Mouse (Mus musculus) cerebellum, adult 2 months (tissue): ENCODE results near the gene Sar1a. TPM values are rescaled to one million over a fixed set of nuclear protein-coding genes. Genes with fewer than 3 reads are reported as not detected.

Source experiments
- DNase-seq, 2 experiments: peaks; one replicate each; pipeline ENCODE4 v3.0.0; 2021
- H3K27ac ChIP-seq: fragments of 200-500 bp; 2 replicates; pipeline ENCODE4 v1.5.1; 2012; ENCODE audit warnings: low read length, control low read depth, inconsistent platforms; ENCODE audit not compliant: insufficient read depth
- H3K27me3 ChIP-seq: fragments of 200-500 bp; 2 replicates; pipeline ENCODE4 v1.6.1; 2012; ENCODE audit warnings: inconsistent platforms, mild to moderate bottlenecking, low read length, moderate library complexity; ENCODE audit not compliant: control insufficient read depth, insufficient read depth
- H3K4me1 ChIP-seq: fragments of 200-500 bp; 2 replicates; pipeline ENCODE4 v1.6.1; 2011; ENCODE audit warnings: low read length; ENCODE audit not compliant: control insufficient read depth, insufficient read depth
- H3K4me3 ChIP-seq: fragments of 200-500 bp; replicated peaks from 2 replicates; pipeline ENCODE3; 2011; ENCODE audit warnings: mild to moderate bottlenecking, low read depth, low read length, control low read depth; ENCODE audit not compliant: insufficient read depth
- CTCF ChIP-seq: fragments of 200-500 bp; IDR thresholded peaks from 2 replicates; pipeline ENCODE4 v1.5.1; 2011; ENCODE audit warnings: low read depth, mild to moderate bottlenecking, control low read depth, low read length, moderate library complexity, borderline replicate concordance; ENCODE audit not compliant: insufficient read depth
- POLR2A ChIP-seq: fragments of 200-500 bp; IDR thresholded peaks from 2 replicates; pipeline ENCODE4 v1.6.1; 2011; ENCODE audit warnings: low read length, control low read depth, borderline replicate concordance; ENCODE audit not compliant: insufficient read depth
- WGBS: fragments of 180-500 bp; shearing (Covaris S2); methylation state at CpG from one replicate; pipeline ENCODE4 v1.1.7; 2018; 5-methylcytosine and 5-hydroxymethylcytosine counted together
- polyA plus RNA-seq: library from polyadenylated mRNA; depleted of rRNA; stranded (reverse); fragments of >200 nt; gene quantifications from 2 replicates; pipeline ENCODE4 v1.2.3, GENCODE M21; 2012

The Sar1a gene
- polyA plus RNA-seq, 1 experiment, result 105 TPM

- H3K4me1 ChIP-seq, result peaks cover 3% of the 10 kb centered on the region; the same call in 1 of the 2 replicates
- no peaks in the 10 kb centered on the region for H3K27me3 ChIP-seq
- no peak overlapping the region for H3K27ac ChIP-seq
- no peak for DNase-seq
- H3K4me3 ChIP-seq, result no peak overlapping the region
- 71% methylated on average over 4 of the region's 4 CpGs for WGBS
- TF ChIP-seq CTCF (no peak), POLR2A (no peak)
These were observed 34.0 kb downstream of the Sar1a start for GRCm38 (mm10) chr10:61714146-61714545.

- peaks cover 3% of the 10 kb centered on the region; the same call in 1 of the 2 replicates for H3K4me1 ChIP-seq
- DNase-seq, result peak; percentile 53 to 56
- H3K27me3 ChIP-seq, result no peaks in the 10 kb centered on the region
- TF ChIP-seq CTCF, result no peak
- no peak for TF ChIP-seq POLR2A
- H3K4me3 ChIP-seq, result peak within 1 kb of the TSS; percentile 75
- no peak within 1 kb of the TSS for H3K27ac ChIP-seq
- WGBS, result 9% methylated on average over 36 of the region's 36 CpGs
These were observed 34.8 kb downstream of the Sar1a start, which contains the start of gene Aifm2 for GRCm38 (mm10) chr10:61714771-61715461. TSS of gene Aifm2 (plus strand) at chr10:61715263.

- no peaks in the 10 kb centered on the region for H3K27me3 ChIP-seq
- DNase-seq, result no peak
- whole genome bisulfite sequencing, result 7% methylated on average over 11 of the region's 11 CpGs
- H3K4me3 ChIP-seq, result peak overlapping the region; percentile 75
- TF ChIP-seq POLR2A (no peak), CTCF (no peak)
- no peak overlapping the region for H3K27ac ChIP-seq
- peaks cover 3% of the 10 kb centered on the region; the same call in 1 of the 2 replicates for H3K4me1 ChIP-seq
These were observed 35.4 kb downstream of the Sar1a start for GRCm38 (mm10) chr10:61715462-61715837.

- H3K4me3 ChIP-seq, result no peak overlapping the region
- TF ChIP-seq POLR2A, result no peak
- TF ChIP-seq CTCF, result no peak
- 76% methylated on average over 7 of the region's 7 CpGs for WGBS
- DNase-seq, result no peak
- no peak overlapping the region for H3K27ac ChIP-seq
- no peaks in the 10 kb centered on the region for H3K27me3 ChIP-seq
- peaks cover 3% of the 10 kb centered on the region; the same call in 1 of the 2 replicates for H3K4me1 ChIP-seq
These were observed 36.1 kb downstream of the Sar1a start for GRCm38 (mm10) chr10:61715996-61716864.

GRCm38 (mm10) chr10:61717406-61718296, 37.6 kb downstream of the Sar1a start:
- H3K27me3 ChIP-seq, result no peaks in the 10 kb centered on the region
- H3K4me3 ChIP-seq, result no peak overlapping the region
- H3K27ac ChIP-seq, result no peak overlapping the region
- H3K4me1 ChIP-seq, result peaks cover 3% of the 10 kb centered on the region; the same call in 1 of the 2 replicates
- whole genome bisulfite sequencing, result 92% methylated on average over 12 of the region's 12 CpGs
- DNase-seq, result no peak
- no peak for TF ChIP-seq CTCF

GRCm38 (mm10) chr10:61720331-61720730, 40.2 kb downstream of the Sar1a start:
- H3K4me1 ChIP-seq, result peaks cover 3% of the 10 kb centered on the region; the same call in 1 of the 2 replicates
- no peak overlapping the region for H3K4me3 ChIP-seq
- TF ChIP-seq CTCF (no peak), POLR2A (no peak)
- no peak for DNase-seq
- WGBS, result 75% methylated on average over 7 of the region's 7 CpGs
- H3K27ac ChIP-seq, result no peak overlapping the region
- H3K27me3 ChIP-seq, result no peaks in the 10 kb centered on the region

- 84% methylated on average over 3 of the region's 3 CpGs for WGBS
- TF ChIP-seq CTCF (no peak), POLR2A (no peak)
These were observed 42.1 kb downstream of the Sar1a start for GRCm38 (mm10) chr10:61722215-61722614.

More at GRCm38 (mm10) chr10:61722215-61722614, 42.1 kb downstream of the Sar1a start:
- Histone ChIP-seq H3K4me3 (no peak overlapping the region), H3K27me3 (no peaks in the 10 kb centered on the region), H3K4me1 (no peaks in the 10 kb centered on the region), H3K27ac (no peak overlapping the region)
- DNase-seq, result no peak
